12 mouse cellular contexts compared by ENCODE assay signal in genomic region chr5:131946801-131947200, GRCm38 (mm10).
"Had no signal": no experiment of that assay in that cellular context is flagged by ENCODE, and none has a peak within 500 bp of the region (broad histone marks: within the 10 kb centered on the region; RNA-seq: fewer than 3 reads in every experiment).

No protein-coding gene starts in this region.

- H3K9me3 ChIP-seq: liver, embryonic 13.5 days; lung, embryonic 15.5 days; midbrain, embryonic 15.5 days had no signal

- DNase-seq: kidney, adult 18-20 months; kidney, postnatal 14 days; left cerebral cortex, postnatal 4 days; liver; liver, embryonic 13.5 days; liver, postnatal 0 days; lung, postnatal 14 days; right cerebral cortex, adult 18-20 months; right cerebral cortex, postnatal 25 days; thymus, postnatal 4 days had no signal

- H3K27ac ChIP-seq: liver, embryonic 13.5 days; lung, embryonic 15.5 days; midbrain, embryonic 15.5 days had no signal

- H3K36me3 ChIP-seq: liver, embryonic 13.5 days; lung, embryonic 15.5 days; midbrain, embryonic 15.5 days had no signal

- H3K4me1 ChIP-seq: liver, embryonic 13.5 days; lung, embryonic 15.5 days had no signal

- H3K27me3 ChIP-seq: liver, embryonic 13.5 days; lung, embryonic 15.5 days; midbrain, embryonic 15.5 days had no signal

- H3K4me3 ChIP-seq: liver, embryonic 13.5 days; lung, embryonic 15.5 days; midbrain, embryonic 15.5 days had no signal
